Mouse (Mus musculus) thymus, postnatal 0 days (tissue): ENCODE data around the gene Rgma. TPM values are rescaled to one million over a fixed set of nuclear protein-coding genes. Genes with fewer than 3 reads are reported as not detected.

Experiments
- DNase-seq: peaks from one replicate; pipeline ENCODE4 v3.0.0-alpha.2; 2015; ENCODE audit warnings: low spot score
- polyA plus RNA-seq: library from polyadenylated mRNA; unstranded; fragments of >200 nt; fragmentation: Nextera tagmentation; extraction: Ambion mirVana; gene quantifications from 2 replicates; pipeline ENCODE4 v1.2.1, GENCODE M21; 2015

The Rgma gene
- polyA plus RNA-seq = 1.6 and 1.7 TPM in 2 replicates

DNA sequence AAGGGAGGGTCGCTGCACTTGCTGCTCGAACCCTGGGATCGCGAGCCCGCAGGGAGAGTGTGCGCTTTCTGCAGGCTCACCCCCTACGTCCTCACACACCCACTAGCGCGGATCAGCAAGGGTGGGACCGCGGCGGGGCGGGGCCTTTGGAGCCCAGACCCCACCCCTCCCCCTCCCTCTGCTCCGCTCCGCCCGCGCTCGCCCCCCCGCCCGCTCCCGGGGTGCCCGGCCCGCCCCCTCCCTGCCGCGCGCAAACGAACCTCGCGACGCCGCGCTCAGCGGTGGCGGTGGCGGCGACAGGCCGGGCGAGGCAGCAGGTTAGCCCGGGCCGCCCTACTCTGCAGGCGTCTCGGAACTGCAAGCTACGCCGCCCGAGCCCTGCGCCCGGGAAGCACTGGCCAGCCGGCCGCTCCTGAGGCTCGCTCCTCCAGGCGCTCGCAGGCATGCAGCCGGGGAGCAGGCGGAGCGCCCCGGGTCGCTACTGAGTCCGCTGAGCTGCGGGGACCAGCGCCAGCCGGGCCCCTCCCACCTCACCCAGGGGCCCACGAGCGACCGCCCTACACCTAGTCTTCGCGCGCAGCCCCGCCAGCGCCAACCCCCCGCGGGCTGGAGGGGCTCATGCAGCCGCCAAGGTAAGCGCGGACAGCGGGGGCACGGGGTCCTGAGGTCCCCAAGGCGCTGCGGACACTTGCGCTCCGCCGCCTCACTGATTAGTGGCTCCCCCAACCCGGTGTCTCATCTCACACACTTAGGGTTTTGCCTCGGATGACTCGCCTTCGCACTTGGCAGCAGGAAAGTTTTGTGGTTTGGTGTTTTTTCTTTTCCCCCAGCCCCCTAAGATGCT lies at the start of gene Rgma:
Rgma (plus strand) TSS at position 253 of the 844 bp plus-strand sequence.
- peak; percentile 9 for DNase-seq

DNA sequence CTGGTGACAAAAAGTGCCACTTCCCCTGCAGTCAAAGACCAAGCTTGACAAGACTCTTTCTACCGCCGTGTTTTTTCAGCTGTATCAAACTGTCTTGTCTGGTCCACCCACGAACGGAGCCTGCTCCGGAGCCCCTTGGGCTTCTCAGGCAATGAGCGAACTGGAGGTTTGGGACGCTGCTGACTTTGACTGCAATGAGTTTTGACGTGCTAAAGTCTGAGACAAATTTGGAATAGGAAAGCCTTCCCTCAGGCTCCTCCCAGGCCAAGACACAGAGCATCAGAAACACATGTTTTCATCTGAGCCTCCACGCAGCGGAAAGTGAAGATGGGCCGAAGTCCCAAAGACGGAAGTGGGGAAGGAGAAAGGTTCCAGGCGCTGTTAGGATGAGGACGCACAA lies 49.1 kb upstream of the Rgma start:
- no peak for DNase-seq

DNA sequence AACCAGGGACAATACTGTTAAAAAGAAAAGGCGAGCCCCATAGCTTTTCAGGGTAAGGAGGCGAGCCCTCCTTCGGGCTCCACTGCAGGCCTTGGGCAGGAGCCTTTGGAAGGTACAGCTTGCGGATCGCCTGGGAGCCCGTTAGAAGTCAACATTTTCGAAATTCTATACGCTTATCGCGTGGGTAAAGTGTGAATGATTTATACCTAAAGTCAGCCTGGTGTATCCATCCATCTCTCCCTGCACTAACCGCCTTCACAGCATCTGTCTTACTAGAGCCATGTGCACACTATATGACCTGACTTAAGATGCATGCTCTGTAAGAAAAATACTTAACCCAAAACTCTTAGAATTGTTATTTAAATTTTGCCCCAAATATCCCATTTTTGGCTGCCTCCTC lies 48.6 kb upstream of the Rgma start:
- no peak for DNase-seq

DNA sequence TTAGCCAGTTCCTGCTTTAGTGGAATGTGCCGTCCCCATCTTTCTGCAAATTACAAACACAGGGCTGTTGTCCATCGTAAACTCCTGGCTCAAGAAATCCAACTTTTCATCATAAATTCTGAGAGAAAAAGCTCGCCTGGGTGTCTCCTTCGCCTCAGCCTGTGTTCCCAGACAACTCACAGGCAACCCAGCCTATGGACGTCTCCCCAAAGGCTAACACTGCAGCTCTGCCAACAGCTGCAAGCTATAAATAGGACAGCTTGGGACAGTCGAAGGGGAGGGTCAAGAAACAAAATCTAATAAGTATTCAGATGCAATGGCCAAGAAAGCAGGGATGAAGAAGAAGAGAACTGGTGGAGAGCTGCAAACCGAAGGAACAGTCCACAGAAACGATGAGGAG lies 48.1 kb upstream of the Rgma start:
- DNase-seq = no peak

DNA sequence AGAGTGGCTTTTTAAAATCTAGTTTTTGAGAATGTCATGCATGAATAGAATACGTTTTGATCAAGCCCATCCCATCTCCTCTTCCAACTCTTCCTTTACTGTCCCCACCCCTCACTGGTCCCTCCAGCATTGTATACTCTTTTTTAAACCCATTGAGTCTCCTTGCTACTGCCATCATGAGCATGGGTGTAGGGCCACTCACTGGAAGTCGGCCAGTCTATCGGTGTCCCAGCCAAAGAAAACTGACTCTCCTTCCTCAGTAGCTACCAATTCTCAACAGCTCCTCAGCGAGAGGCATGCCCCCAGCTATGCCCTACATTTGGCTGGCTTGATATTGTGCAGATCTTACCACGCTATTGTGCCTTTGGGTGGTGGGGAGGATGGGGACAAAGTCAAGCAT lies 47.7 kb upstream of the Rgma start:
- no peak for DNase-seq

DNA sequence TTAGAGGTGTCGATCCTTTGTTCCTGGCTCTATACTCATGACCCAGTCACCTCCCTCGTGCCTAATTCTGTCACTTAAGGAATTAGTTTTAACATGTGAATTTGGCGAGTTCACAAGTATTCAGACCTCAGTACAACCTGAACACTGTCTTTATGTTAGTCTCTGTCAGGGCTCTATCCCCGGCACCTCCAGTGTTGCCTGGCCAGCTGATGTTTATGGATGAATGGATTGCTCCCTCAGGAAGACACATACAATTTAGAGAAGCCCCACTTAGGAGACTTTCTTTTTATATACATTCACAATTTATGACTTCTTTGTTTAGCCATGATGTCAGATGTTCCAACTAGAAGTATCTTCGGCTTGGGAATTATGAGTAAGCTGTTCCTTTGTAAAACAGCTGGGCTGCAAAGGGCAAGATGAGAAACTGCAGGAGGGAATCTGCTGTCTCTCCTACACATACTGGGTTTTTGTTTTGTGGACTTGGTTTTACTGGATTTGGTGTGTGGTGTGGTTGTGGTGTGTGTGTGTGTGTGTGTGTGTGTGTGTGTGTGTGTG lies 46.6 kb upstream of the Rgma start:
- DNase-seq = no peak

DNA sequence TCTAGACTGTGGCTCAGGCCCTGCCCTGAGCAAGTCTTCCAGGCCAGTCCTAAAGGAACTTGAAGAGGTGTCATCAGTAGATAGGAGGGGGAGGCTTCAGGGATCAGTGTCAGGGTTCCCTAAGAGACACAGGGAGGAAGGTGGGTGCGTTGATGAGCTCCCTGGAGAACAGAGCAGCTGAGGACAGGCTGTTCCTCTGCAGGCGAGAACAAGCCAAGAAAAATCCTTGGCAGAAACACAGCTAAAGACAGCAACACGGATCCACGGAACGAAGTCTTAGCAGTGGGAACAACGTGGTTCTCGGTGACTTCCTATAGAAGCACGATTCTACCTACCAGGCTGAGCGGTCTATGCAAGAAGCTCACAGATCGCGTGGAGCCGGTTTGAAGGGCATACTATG lies 44.6 kb upstream of the Rgma start:
- DNase-seq = no peak

DNA sequence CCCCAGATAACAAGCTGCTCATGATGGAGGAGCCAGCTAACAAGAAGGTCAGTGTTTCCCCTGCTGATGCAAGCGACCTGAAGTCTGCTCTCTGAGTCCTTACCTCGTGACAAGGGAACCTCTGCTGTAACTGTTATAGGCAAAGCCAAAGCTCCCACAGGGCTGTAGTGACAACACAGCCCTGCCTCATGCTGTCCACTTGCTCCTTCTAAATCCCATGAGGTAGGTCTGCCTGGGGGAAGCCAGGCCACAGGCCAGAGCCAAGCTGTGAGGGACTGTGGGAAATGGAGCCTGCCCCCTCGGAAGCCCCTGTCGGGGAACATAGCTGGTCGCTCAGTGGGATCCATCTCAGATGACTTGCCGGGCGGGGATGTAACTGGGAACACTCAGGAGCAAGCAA lies 43.7 kb upstream of the Rgma start:
- no peak for DNase-seq

DNA sequence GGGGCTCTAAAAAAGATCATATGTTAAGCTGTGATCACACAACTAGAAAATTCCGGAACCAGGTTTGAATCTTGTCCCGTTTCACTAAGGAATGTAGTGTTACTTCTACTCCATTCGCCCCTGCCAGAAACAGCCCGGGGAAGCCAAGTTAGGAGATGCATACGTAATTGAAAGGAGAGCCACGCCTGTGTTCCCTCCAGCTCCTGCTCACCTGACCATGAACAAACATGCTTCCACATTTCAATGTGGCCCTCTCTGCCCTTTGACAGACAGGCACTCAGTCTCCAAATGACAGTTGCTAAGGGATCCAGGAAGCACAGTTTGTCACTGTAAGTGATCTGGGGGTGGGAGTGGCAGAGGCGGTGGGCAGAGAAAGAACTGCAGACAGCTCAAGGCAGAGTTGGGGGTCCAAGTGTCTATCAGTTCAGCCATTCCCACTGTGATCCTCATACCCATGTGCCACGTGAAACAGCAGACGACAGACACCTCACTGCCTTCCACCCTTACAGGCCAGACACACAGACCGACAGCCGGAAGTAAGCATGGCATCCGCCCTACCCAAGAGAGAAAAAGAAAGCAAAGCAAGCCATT lies 41.8 kb upstream of the Rgma start:
- DNase-seq = no peak

DNA sequence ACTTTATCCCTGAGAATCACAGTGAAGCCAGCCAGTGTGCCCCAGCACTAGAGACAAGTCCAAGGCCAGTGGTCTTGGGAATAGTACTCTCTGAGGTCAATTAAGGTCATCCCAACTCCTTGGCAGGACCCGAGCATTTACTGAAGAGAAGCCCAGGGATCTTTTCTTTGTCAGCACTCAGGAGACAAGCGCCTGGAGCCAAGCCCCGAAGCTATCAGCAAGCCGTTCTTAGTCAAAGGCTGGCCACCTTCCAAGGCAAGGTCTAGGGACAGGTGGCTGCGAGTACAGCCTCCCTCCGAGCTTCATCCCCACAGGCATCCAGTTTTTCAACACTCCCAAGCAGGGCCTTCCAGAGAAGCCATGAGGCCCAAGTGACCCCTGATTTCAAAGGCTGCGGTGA lies 40.4 kb upstream of the Rgma start:
- no peak for DNase-seq

DNA sequence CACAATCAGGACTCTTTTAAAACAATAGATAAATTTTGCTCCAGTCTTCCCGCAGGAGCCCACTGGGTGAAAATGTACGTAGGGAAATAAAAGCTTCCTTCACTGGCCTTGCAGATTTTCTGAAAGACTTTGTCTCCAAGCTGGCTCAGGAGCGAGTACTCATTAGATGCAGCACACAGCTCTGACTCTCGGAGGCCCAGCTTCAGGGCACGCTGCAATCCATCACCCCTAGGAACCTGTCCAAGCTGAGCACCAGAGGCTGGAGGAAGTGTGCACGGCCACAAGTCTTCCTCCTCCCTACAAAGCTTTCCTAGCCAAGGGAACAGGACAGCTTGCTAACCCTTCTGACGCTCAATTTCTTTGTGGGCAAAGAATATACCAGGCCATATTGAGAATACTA lies 38.9 kb upstream of the Rgma start:
- DNase-seq = no peak

DNA sequence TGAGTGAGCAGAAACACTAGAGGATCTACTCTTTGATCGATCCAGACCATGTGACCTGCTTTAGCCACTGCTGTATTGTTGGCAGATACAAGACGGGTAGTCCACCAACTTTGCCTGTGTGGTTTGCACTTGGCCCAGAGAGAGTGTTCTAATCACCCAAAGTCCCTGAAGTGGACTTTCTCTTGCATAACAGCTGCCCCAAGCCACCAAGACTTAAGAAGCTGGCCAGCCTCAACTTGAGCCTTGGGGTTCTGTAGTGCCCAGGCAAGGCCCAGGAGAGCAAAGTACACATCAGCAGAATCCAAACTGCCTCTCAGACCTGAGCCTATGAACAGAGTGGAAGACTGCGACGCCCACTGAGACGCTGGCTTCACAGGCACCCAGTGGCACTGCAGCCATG lies 37.0 kb upstream of the Rgma start:
- DNase-seq = no peak

DNA sequence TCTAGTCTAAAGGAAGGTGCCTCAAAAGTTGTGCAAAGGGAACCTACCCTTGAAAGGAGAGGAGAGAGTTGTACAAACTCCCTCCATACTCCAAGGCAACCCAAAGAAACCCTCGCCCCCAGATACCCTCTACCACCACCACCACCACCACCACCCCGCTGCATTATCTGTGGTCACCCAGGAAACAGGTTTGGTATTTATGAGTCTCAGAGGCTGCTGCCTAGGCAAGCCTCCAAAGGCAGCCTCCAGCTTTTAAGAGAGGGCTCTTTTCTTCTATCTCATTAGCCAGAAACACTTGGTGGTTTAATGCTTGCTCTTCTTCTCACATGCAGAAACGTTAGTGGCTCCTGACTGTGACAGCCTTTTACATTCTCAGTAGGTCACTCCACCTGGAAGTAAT lies 31.5 kb upstream of the Rgma start:
- no peak for DNase-seq

DNA sequence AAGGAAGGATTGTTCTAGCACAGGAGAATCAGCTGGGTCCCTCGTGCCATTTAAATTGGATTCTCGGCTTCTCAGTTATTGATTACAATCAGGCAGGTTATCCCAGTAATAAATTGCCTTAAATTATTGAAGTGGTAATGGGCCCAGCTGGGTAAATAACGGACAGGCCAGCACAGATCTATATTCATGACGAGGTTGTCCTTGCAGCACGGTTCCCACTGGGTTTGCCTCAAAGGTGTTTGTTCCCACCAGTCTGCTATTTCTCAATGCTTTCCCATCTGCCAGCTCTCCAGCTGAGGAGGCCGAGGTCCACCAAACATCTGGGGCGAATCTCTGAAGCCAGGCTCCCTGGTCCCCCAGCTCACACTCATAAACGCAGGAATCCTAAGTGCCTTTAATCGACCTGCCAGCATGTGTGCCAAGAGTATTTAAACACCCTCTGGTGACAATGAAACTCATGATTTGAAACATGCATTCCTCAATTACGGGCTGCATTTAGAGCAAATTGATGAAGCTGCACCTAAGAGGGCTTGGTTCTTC lies 26.7 kb upstream of the Rgma start:
- no peak for DNase-seq

DNA sequence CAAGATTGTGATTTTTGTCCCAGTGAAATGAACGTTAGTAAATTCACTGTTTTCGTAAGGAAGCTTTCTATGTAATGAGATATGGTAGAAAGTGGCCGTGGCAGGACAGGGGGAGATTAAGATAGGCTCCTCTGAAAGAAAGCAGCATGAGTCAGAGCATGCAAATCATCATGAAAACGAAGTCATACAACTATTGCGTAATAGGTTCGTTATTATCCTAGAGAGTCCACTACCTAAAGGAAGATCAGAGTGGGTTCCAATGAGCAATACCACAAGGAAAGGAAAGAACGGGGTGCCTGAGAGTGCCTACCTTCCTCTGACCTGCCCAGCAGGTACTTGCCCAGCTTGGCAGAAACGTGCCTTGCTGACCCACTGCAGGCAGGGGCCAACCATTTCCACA lies 26.2 kb upstream of the Rgma start:
- no peak for DNase-seq

DNA sequence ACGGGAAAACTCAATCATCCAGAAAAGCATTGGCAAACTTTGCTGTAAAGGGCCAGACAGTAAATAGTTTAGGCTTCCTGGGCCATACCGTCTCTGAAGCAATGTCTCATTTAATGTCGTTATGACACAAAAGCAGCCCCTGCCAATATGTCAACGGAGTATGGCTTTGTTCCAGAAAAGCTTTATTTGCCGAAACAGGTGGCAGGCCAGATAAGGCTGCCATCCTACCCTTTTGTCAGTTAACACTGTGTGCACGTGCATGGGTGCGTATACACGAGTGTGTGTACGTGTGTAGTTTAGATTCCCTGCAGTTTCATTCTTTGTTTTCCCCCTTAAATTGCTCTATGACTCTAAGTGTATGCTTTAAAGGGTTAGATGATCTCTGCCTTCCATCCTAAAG lies 20.1 kb upstream of the Rgma start:
- no peak for DNase-seq

DNA sequence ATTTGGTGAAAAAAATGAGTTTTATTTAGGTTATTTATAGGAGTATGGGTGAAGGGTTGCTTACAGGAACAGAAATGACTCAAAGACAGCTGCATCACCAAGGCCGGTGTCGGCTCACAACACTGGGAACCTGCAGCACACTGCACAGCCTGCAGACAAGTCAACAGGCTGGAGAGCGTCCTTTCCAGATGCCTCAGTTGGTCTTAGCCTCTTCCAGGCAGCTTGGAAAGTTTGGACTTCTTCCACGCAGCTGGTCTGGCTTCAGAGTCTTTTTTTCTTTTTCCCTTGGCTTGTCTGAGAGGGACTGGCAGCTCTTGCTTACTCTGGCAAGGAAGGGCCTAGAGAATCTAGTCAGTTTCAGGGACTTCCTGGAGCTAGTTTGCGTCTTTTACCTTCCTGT lies 18.4 kb upstream of the Rgma start:
- DNase-seq = no peak

DNA sequence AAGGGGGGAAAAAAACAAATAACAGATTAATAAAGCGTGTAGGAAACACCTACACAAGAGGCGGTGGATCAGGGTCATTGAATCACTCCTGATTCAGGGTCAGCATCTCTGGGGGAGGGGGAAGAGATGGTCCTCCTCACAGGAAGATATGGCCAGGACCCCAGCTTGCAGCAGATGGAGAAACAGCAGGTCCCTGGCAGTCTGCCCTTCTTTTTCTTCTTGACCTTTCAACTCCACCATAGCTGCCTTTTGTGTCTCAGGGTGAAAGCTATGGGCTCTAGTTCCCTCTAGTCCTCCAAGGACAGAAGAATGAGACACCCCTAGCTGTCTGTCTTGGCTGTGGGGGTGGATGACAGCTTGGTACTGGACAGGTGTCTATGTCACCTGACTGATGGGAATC lies 17.7 kb upstream of the Rgma start:
- DNase-seq = no peak

DNA sequence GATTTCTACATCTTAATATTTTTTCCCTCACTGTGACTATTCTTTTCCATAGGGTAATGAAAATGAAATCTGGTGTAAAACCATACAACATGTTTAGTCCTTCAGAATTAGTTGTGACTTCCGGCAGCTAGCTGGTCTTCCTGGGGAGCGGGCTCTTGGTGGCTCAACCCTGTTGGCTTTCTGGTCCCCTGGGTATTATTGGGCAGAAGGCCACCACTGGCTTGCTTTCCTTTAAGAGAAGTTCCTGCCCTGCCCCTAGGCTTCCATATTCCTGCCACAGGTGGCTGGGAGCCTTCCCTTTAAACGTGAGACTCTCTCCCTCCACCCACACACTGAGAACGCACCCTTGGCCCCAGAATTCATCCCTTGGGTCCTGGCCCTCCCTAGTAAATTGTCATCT lies 9.8 kb upstream of the Rgma start:
- DNase-seq = no peak

DNA sequence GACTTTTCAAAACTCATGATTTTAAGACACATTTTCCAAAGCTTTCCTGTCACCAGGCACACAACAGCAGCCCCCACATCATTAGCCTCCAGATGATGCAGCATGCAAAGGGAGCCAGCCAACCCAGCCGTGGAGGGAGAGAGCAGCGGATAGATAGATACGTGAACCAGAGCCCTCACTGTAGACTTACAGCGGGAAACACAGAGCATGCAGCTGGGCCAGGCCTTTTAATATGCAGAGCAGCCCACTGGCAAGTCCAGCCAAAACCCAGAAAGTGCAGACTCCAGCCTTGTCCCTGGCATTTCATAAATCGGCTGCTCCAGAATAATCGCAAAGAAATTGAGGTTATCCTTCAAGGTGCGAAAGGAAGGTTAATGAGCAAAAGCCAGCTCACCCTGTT lies 9.3 kb upstream of the Rgma start:
- no peak for DNase-seq

DNA sequence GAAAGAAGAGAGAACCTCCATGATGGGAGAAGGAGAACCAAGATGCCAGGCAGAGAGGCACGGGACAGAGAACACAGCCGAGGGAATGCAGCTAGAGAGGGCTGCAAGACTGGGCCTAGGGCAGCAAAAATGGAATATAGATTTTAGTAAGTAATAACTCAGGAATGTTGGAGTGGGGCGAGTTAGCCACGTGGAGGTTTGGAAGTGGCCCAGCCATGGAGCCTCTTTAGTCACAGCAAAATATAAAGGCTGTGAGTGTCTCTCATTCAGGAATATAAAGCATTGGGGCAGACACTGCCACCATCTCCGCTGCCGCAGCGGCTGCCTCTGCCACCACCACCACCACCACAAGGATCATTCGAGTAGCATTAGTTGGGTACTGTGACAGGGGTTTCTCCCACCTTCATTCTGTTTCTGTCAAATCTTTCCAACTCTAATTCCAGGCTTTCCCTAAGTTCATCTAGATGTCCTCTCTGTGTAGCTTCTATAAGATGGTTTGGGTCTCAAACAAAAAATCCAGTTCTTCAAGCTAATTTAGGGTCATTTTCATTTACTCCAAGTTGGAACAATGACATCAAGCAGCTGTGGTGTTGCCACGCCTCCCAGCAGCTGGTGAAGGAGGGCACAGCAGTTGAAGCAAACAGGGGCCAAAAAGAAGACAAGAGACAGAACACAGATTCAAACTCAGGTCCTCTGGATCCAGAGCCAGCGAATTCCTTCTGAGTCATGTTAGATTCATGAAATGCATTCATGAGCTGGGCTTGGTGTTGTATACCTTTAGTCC lies 7.4 kb upstream of the Rgma start:
- no peak for DNase-seq

DNA sequence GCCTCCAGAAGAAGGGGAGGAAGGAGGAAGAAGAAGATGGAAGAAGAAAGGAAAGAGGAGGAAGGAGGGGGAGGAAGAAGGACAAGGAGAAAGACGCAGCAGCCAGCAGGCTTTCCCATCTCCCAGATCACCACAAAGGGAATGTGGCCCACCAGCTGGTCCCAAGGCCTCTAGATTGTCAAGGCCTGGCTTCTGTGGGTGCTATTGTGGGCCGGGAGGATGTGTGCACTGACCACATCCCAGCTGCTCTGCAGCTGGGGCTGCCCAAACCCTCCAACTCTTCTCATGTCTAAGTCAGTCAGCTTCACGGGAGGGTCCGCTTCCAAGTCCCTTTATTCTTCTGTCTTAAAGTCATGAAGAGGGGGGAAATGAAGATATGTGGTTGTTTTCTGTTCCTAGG lies 5.3 kb upstream of the Rgma start:
- DNase-seq = no peak
